Mouse (Mus musculus): ENCODE data around the gene Cacfd1.

The Cacfd1 gene

DNA sequence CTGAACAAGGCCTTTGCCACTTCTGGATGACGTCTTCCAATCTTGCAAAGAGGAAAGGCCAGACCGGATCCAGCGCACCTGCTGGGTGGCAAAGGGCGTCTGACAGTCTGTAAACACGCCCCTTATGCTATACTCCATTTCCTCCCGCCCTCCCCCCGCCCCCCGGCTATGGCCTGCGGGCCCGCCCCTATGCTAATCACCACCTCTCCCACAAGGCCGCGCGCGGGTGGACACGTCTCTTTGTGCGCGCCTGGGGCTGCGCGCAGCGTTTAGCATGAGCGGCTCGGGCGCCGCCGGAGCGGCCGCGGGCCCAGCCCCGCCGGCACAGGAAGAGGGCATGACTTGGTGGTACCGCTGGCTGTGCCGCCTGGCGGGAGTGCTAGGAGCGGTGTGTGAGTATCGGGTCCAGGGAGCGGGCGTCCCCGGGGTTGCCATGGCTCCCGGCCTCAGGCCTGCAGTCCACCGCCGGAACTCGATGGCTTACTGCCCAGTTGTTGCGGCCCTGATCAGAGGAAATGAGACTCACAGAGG lies at the start of gene Cacfd1:
TSS of gene Cacfd1 (plus strand) at position 213 of the 531 bp plus-strand sequence.
- in situ Hi-C loops (cut with MseI, MboI) = no loop called here

DNA sequence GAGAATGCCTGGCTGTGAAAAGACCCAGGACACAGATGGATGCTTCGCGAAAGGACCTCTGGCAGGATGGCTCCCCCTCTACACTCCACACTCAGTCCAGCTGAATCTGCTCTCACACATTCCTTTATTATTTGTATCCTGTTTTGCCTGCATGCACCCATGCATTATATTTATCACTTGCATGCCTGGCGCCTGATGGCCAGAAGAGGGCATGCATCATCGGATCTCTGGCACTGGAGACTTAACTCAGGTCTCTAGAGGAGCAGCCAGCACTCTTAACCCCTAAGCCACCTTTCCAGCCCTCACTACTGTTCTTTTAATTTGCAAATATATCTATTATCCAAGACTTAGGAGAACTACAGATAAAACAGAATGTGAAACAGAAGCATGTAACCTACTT lies 49.0 kb upstream of the Cacfd1 start:
- in situ Hi-C loops (cut with MseI, MboI) = no loop called here

DNA sequence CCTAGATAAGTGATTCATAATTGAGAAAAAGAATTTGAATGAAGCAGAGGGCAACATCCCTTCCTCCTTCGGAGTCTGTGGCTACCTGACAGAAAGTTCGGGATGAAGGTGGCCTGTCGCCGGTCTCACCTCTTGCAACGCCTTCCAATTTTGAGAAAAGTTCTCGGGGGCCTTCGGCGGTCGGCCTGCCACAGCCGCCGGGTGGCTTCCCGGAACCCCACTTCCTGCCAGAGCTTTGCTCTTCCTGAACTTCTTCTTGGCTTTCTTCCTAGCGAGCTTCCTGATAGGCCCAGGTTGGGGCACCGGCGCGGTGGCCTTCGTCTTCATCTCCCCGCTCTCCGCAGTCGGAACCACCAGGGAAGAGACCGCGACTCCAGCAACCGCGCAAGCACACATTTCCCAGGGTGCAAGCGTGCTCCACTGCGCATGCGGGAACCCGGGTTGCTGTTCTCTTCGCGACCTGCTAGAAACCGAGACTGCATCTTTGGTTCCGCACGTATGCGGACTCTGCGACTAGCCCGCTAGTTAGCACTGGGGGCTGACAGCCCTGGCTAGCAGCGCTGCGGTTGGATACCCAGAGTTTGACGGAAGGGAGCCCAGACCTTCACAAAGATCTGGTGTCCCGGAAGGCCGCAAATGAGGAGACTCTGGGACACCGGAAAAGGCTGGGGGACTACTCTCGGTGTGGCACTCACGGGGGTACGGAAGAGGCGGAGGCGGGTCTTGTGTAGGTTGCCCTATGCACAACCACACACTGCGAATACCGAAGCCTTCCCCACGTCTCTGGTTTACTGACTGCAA lies 45.6 kb upstream of the Cacfd1 start, which contains the start of gene Rexo4:
TSS of gene Rexo4 (minus strand) at position 464 of the 801 bp plus-strand sequence.
- in situ Hi-C loops (cut with MseI, MboI) = no loop called here

DNA sequence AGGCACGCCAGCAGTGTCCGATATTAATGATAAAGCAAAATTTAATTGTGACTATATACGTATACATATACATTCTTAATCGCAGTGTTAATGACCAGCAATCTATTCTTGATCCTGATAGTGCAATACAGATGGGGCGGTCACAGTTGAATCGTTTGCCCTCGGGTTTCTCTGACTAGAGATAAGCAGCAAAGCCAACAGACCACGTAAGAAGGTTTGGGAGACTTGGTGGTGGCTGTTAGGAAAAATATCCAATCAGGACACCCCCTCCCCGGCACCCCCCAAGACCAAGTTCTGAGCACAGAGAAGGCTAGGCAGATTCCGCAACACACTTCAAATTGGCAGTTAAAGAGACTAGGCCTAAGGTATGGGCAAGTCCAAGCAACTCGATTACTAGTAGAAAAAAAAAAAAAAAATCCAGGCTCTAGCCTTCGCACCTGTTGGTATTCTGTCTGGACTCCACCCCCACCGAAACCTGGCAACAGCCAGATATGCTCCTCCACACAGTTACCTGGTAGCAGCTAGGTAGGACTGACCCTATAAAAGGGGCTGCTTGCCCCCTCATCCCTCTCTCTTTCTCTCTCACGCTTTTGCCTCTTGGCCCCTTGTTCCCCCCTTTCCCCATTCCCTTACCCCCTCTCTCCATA lies 44.9 kb upstream of the Cacfd1 start:
- in situ Hi-C loops (cut with MseI, MboI) = no loop called here

DNA sequence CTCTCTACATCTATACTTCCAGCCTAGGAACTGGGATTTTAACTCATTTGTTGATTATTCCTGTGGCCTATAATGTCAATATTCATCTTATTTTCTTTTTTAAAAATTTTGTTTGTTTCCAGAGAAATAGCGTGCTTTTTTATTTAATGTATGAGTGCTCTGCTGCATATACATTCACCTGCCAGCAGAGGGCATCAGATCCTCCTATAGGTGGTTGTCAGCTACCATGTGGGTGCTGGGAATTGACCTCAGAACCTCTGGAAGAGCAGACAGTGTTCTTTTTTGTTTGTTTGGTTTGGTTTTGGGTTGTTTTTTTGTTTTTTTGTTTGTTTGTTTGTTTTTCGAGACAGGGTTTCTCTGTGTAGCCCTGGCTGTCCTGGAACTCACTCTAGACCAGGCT lies 42.5 kb upstream of the Cacfd1 start:
- in situ Hi-C loops (cut with MseI, MboI) = no loop called here

DNA sequence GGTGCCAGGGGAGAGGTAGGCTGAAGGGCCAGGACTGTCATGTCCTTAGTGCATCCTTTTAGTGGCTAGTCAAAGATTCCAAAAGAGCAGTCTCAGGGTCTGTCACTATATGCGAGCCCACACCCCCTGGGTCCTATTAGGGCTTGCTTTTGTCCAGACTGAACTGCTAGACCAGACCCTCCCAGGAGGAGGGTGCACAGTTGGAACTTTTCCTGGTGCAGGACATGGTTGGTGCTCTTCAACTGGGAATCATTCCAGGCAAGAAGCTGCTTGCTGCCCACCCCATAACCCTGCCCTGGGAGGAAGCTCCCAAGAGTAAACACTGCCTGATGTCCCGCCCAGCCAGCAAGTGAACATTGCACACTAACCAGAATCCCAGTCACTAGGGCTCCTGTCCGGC lies 36.6 kb upstream of the Cacfd1 start, which contains the start of gene Adamts13:
TSS of gene Adamts13 (plus strand) at position 301 of the 400 bp plus-strand sequence.
- in situ Hi-C loops (cut with MseI, MboI) = no loop called here

DNA sequence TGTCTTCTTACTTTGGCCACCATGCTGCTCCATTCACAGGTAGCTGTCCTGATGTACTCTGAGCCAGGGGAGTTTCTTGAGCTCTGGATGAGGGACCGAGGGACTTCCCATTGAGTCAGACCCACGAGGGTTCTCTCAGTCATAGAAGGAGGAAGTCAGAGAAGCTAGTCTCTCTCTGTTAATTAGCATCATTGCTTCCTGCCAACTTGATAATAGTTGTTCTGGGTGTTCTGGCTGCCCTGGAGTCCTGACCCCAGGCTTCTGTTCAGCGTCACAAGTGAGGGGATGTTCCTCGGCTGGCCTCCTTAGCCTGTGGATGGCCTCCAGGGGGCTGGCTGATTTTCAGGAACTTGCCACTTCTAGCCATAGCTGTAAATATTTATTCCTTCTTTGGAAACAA lies 35.8 kb upstream of the Cacfd1 start:
- in situ Hi-C loops (cut with MseI, MboI) = no loop called here

DNA sequence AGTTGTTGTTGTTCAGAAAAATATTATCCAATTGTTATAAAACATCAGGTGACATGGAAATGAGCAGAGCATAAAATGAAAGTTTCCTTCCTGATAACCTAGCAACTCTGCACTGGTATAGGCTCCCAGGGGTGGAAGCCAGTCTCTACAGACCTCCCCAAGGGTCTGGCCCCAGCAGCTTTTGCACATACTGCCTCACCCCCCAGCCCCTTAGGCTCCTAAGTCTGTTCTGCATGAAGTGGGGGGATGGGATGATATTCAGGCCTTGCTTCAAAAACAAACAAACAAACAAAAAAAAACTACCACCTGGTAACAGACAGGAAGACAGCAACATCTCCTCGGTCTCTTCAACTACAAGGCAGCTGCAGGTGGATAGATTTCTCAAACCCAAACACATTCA lies 29.4 kb upstream of the Cacfd1 start:
- in situ Hi-C loops (cut with MseI, MboI) = no loop called here

DNA sequence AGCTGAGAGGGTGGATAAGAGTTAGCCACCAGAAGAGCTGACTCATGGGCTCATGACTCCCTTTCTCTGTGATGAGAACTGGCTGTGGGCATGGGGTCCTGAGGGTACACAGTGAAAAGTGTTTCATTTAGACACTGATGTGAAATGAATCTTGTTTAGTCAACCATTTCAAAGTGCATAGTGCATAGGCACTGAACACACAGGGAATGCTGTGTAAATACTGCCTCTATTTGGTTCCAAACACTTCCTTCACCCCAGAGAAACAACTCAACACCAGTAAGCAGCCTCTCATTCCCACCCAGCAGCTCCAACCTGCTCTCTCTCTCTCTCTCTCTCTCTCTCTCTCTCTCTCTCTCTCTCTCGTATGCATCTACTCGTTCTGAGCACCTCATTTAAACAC lies 25.5 kb upstream of the Cacfd1 start:
- in situ Hi-C loops (cut with MseI, MboI) = no loop called here

DNA sequence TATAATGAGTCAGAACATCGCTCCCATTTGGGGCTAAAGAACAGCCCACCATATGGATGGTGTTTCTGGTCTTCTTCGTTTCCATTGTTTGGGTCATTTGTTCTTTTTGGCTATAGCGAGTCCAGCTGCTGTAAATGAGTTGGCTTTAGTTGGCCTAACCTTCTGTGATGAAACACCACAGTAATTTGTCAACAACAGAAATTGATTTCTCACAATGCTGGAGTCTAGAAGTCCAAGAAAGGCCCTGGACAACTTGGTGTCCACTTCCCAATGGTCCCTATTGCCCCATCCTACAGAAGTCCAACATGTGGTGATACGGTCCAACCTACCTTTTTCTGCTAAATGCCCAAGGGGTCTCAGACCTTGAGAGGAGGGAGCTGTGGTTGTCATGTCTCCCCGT lies 25.1 kb upstream of the Cacfd1 start:
- in situ Hi-C loops (cut with MseI, MboI) = no loop called here

DNA sequence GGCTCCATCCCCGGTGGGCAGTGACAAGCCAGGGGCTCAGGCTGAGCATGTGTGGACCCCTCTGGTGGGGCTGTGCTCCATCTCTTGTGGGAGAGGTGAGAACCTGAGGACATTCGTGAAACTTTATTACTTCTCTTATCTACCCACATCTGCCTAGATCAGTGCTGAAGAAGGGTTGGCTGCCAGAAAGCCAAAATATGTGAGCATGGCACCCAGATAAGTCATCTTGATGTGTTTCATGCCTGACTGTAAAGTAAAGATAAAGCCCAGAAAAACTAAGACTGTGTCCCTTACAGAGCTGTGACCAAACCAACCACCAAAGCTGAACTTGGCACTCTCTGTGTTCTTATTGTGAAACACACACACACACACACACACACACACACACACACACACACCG lies 15.8 kb upstream of the Cacfd1 start:
- in situ Hi-C loops (cut with MseI, MboI) = no loop called here

DNA sequence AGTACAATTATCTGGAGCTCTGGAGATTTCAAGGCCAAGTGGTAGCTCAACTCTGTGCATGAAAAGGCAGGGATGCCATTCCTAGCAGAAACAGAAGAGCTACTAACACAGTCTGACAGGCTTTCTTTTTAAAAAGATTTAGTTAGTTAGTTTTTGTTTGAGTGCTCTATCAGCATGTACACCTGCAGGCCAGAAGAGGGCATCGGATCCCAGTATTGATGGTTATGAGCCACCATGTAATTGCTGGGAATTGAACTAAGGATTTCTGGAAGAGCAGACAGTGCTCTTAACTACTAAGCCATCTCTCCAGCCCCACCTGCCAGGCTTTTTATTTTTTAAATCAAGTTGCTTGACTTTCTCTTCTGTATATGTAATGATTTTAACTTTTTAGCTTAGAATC lies 12.2 kb upstream of the Cacfd1 start:
- in situ Hi-C loops (cut with MseI, MboI) = no loop called here

DNA sequence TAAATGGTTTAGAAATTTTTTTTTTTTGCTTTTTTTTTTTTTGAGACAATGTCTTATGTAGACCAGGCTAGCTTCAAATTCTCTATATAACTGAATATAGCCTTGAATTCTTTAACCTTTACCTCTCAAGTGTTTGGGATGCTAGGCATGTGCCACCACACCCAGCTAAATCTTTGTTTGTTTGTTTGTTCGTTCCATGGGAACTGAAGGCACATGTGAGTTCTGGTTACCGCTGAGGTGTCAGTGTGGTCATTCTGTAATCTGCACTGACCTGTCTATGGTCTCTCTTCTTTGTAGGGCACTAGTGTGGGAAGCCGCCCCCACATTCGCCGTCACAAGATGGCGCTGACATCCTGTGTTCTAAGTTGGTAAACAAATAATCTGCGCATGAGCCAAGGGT lies 11.7 kb upstream of the Cacfd1 start:
- in situ Hi-C loops (cut with MseI, MboI) = no loop called here

DNA sequence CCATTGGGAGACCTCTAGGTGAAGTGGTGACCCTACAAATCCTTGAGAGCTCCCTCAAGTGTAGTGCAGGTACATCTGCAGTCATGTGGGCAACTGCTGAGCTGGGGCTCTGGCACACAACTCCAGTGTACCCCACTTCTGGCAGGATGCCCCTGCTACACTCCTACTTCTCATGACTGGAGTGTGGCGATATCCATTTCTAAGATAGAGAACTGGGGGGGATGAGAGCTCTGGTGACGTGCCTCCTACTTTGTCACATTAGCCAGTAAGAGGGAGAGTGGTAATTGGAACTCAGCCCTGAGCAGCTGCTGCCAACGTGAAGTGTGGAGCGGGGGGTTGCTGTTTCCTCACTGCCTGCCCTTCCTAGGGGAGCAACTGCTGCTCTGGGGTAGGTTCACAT lies 3.5 kb upstream of the Cacfd1 start:
- in situ Hi-C loops (cut with MseI, MboI) = no loop called here

DNA sequence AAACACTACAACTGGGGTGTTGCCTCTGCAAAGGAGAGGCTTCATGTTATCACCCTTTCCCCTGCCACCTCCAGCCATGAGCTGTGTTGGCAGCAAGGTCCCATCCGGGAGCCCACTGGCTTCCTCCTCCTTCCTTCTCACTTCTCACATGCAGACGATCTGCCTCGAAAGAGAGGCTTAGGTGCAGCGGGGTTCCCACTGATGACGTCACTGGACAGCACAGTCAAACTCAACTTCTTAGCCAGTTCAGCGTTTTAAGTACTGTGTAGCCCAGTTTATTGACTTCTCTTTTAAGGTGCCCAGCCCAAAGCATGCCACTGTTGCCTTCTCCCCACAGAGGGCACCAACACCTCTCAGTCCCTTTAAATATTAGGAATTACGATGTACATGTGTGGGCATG lies 2.0 kb upstream of the Cacfd1 start:
- in situ Hi-C loops (cut with MseI, MboI) = no loop called here

DNA sequence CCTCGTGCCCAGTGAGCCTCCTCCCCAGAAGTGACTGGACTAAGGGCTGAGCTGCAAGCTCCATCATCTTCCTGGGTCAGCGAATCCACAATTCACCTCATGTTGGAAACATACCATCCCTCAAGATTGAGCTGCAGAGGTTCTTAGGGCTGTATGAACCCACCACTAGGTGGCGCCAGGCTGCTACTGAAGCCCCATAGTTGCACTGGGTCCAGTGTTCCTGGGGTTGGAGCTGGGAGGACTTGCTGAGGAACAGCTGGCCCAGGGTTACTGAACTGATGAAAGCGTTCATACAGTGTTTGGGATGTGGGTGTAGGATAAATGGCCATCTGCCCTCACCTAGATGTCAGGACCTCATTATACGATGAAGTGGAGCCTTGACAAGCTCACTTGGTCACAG lies 8.1 kb downstream of the Cacfd1 start:
- in situ Hi-C loops (cut with MseI, MboI) = no loop called here

DNA sequence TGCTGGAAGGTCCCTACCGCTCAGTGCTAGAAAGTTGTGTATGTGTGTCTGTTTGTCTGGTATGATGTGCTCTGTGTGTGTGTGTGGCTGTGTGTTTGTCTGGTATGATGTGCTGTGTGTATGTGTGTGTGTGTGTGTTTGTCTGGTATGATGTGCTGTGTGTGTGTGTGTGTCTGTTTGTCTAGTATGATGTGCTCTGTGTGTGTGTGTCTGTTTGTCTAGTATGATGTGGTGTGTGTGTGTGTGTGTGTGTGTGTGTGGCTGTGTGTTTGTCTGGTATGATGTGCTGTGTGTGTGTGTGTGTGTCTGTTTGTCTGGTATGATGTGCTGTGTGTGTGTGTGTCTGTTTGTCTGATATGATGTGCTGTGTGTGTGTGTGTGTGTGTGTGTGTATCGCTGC lies 9.8 kb downstream of the Cacfd1 start:
- in situ Hi-C loops (cut with MseI, MboI) = no loop called here

DNA sequence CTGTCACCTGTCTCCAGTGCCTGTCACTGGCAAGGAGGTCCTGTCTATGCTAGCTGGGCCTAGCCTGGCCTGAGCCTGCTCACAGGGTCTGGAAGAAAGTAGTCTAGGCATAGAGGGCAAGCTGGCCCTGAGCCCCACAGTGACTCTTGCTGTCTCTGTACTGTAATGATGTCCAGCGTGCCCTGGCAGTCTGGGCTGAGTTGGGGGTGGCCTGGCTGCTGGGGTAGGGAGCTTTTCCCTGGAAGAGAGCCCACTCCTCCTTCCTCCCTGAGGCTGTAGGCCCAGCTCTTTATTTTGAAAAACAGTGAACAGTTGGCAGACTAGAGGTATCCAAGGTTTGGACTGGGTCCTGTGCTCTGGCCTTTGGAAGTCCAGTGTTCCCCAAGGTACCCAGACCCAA lies 11.4 kb downstream of the Cacfd1 start:
- in situ Hi-C loops (cut with MseI, MboI) = no loop called here

DNA sequence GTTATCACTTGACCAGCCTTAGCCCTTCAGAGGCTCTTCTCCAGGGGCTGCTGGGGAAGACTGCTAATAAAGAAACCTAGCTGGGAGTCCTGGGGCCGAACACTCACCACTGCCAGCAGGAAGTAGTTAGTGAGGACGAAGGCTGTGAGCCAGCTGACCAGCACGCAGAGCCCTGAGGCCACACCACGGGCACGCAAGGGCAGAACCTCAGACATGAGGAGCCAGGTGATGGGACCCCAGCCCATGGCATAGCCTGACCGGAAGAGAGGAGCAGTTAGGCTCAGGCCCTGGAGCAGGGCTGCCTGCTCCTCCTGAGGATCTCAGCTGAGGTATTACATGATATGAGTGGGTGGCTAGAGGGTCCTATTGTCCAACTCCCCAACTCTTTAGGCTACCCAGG lies 12.9 kb downstream of the Cacfd1 start:
- in situ Hi-C loops (cut with MseI, MboI) = no loop called here

DNA sequence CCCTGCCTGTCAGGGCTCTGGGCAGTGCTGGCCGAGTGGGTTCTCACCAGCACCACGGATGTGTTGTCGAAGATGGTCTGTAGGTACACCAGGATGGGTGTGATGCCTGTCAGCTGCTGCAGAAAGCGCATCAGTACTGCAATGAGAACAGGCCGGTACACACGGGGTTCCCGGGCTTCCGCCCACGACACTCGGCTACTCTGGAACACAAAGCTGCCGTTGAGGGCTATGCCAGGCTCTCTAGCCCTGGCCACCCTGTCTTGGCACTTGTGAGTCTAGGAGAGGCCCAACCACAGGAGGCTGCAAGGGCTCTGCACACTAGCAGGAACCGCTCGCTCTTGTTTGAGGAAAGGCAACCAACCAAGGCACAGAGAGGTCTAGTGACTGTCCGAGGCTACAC lies 14.4 kb downstream of the Cacfd1 start:
- in situ Hi-C loops (cut with MseI, MboI) = no loop called here

DNA sequence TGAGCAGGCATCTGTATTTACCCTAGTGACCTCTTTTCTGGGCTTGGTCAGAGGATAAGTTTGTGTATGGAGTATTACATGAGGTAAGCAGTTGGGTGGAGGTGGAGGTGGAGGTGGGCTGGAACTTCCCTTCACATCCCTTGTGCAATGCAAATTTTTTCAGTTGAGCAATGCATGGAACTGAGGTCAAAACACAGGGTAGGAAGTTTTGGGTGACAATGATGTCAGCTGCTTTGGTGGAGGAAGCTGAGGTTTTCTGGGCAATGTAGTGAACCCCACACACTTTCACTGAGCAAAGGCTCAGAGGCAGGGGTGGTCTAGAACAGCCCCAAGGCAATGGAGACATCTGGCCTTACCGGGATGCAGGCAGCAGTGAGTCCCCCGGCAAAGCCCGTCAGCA lies 15.8 kb downstream of the Cacfd1 start:
- in situ Hi-C loops (cut with MseI, MboI) = no loop called here

DNA sequence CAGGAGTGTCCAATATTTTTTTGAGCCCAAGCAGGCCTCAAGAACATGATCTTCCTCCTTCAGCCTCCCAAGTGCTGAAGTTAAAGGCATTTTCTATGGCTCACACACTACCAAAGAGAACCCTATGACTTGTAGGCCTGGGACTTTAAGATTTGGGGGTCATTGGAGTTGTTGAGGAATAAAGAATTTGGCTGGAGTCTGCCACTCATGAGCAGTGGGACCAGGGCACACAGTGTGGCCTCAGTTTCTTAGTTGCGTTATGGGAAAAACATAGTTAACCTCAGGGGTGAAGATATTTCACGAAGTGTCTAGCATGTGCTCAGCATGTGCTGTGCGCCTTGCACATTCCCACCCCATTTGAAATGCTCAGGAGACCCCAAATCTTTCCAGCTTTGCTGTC lies 16.6 kb downstream of the Cacfd1 start:
- in situ Hi-C loops (cut with MseI, MboI) = no loop called here
